Mouse (Mus musculus) thymus, postnatal 25 days (tissue): ENCODE data around the gene Creb3l2.

Experiments
- DNase-seq: peaks from one replicate; pipeline ENCODE4 v3.0.0; 2022

The Creb3l2 gene

GRCm38 (mm10) chr6:37322088-37322487 lies 119.9 kb downstream of the Creb3l2 start:
- DNase-seq, result no peak

- no peak for DNase-seq
These were observed 124.0 kb downstream of the Creb3l2 start for GRCm38 (mm10) chr6:37317904-37318303.

- DNase-seq, result no peak
These were observed 126.5 kb downstream of the Creb3l2 start for GRCm38 (mm10) chr6:37315440-37315839.

GRCm38 (mm10) chr6:37310601-37311000 lies 131.3 kb downstream of the Creb3l2 start:
- no peak for DNase-seq

GRCm38 (mm10) chr6:37306616-37307015 lies 135.3 kb downstream of the Creb3l2 start:
- no peak for DNase-seq

- DNase-seq, result no peak
These were observed 141.5 kb downstream of the Creb3l2 start for GRCm38 (mm10) chr6:37300492-37300891.

- no peak for DNase-seq
These were observed 142.2 kb downstream of the Creb3l2 start, which contains the start of gene Dgki for GRCm38 (mm10) chr6:37299562-37300390. Gene Dgki, minus strand, starts transcription at chr6:37300184.

GRCm38 (mm10) chr6:37298982-37299381 lies 143.0 kb downstream of the Creb3l2 start:
- no peak for DNase-seq

- no peak for DNase-seq
These were observed 144.0 kb downstream of the Creb3l2 start for GRCm38 (mm10) chr6:37297744-37298482.

GRCm38 (mm10) chr6:37292068-37292467 lies 149.9 kb downstream of the Creb3l2 start:
- DNase-seq, result no peak

- DNase-seq, result no peak
These were observed 150.8 kb downstream of the Creb3l2 start for GRCm38 (mm10) chr6:37291171-37291570.

- DNase-seq, result no peak
These were observed 151.3 kb downstream of the Creb3l2 start for GRCm38 (mm10) chr6:37290691-37291090.

- no peak for DNase-seq
These were observed 155.8 kb downstream of the Creb3l2 start for GRCm38 (mm10) chr6:37286134-37286533.

- DNase-seq, result no peak
These were observed 157.1 kb downstream of the Creb3l2 start for GRCm38 (mm10) chr6:37284879-37285278.

- DNase-seq, result no peak
These were observed 158.6 kb downstream of the Creb3l2 start for GRCm38 (mm10) chr6:37283336-37283735.

GRCm38 (mm10) chr6:37282659-37283058 lies 159.3 kb downstream of the Creb3l2 start:
- no peak for DNase-seq
